Mouse (Mus musculus) cerebellum, postnatal 14 days (tissue): Measurements from ENCODE around the gene Vmn2r83.

ENCODE experiments used
- DNase-seq, 2 experiments: peaks; one replicate each; pipeline ENCODE4 v3.0.0; 2021; ENCODE audit warnings: mixed read lengths in 2 of 2

Vmn2r83 gene

GRCm38 (mm10) chr10:79538323-79538722 lies 69.8 kb downstream of the Vmn2r83 start:
- DNase-seq: no peak

GRCm38 (mm10) chr10:79538873-79539272 lies 70.3 kb downstream of the Vmn2r83 start:
- no peak for DNase-seq

- DNase-seq: no peak
Measured at GRCm38 (mm10) chr10:79539701-79540495, 71.4 kb downstream of the Vmn2r83 start.

GRCm38 (mm10) chr10:79540746-79541145 lies 72.2 kb downstream of the Vmn2r83 start:
- DNase-seq: peak; percentile 63 to 72

GRCm38 (mm10) chr10:79541522-79541921 lies 73.0 kb downstream of the Vmn2r83 start:
- DNase-seq: no peak

- no peak for DNase-seq
Measured at GRCm38 (mm10) chr10:79542171-79542570, 73.6 kb downstream of the Vmn2r83 start.
